Comparison of ENCODE assay signal across 11 mouse cellular contexts in genomic region chr10:57822473-57822872, GRCm38 (mm10). TPM values are rescaled to one million over a fixed set of nuclear protein-coding genes. Genes with fewer than 3 reads are reported as not detected.
DNase-seq lines count a peak whose midpoint lies in the region; ATAC-seq lines count a peak whose summit lies in the region.
"Had no signal": no experiment of that assay in that cellular context is flagged by ENCODE, and none has a peak within 500 bp of the region (broad histone marks: within the 10 kb centered on the region; RNA-seq: fewer than 3 reads in every experiment).

No protein-coding gene starts in this region.

- H3K4me2 ChIP-seq in forebrain, embryonic 15.5 days (replicated peaks), result no peak overlapping the region; the same call in 1 of the 2 replicates

- peaks cover 5% of the 10 kb centered on the region for H3K4me1 ChIP-seq in forebrain, embryonic 15.5 days

- H3K9me3 ChIP-seq in forebrain, embryonic 15.5 days, result no peaks in the 10 kb centered on the region

- no peak overlapping the region for H3K4me3 ChIP-seq in forebrain, embryonic 15.5 days
- H3K4me3 ChIP-seq: left cerebral cortex, adult 2 months had no signal

- WGBS in forebrain, embryonic 15.5 days, result 2% methylated on average over 3 of the region's 3 CpGs

- peak overlapping the region; percentile 75 for H3K27ac ChIP-seq in forebrain, embryonic 15.5 days (replicated peaks)
- H3K27ac ChIP-seq: left cerebral cortex, adult 2 months; macrophage had no signal

- DNase-seq in cerebellum, postnatal 10 days, result peak; percentile 10 to 35
- DNase-seq in cerebellum, postnatal 14 days, result no peak
- peak; percentile 60 to 65 for DNase-seq in layer of hippocampus, postnatal 36 days
- DNase-seq in right cerebral cortex, adult 2 months (ENCODE audit: low spot score in 2 of 2), result peak; percentile 35 to 37
- no peak for DNase-seq in heart, adult 9 months (ENCODE audit: low spot score in 2 of 2)
- no peak for DNase-seq in adrenal gland, adult 18-20 months (ENCODE audit: low spot score in 2 of 2)
- no peak for DNase-seq in T-cell, adult 2 months (ENCODE audit: low spot score)

- ATAC-seq in forebrain, embryonic 15.5 days (replicated peaks), result peak; percentile 93

- H3K9ac ChIP-seq in forebrain, embryonic 15.5 days (replicated peaks), result no peak overlapping the region

- no peaks in the 10 kb centered on the region for H3K27me3 ChIP-seq in forebrain, embryonic 15.5 days

- no peaks in the 10 kb centered on the region for H3K36me3 ChIP-seq in forebrain, embryonic 15.5 days

RNA-seq across cellular contexts. Expression of gene Smpdl3a, which starts 28.3 kb away (rescaled TPM):
- 13.1 and 15.9 TPM in 2 replicates for polyA plus RNA-seq in forebrain, embryonic 15.5 days (2015; fragmentation: Nextera tagmentation; extraction: Ambion mirVana)
- total RNA-seq in layer of hippocampus, postnatal 36 days (2021), result 10 to 100 TPM; 24.3 to 26.3 TPM
- total RNA-seq in adrenal gland, adult 18-20 months (2021), result 10 to 100 TPM; 38.1 to 58.5 TPM

RNA-seq across cellular contexts. Expression of gene Fabp7, which starts 37.8 kb away (rescaled TPM):
- polyA plus RNA-seq in forebrain, embryonic 15.5 days (2015; fragmentation: Nextera tagmentation; extraction: Ambion mirVana), result 1,454 and 1,621 TPM in 2 replicates
- 100 to 1,000 TPM; 113 to 122 TPM for total RNA-seq in layer of hippocampus, postnatal 36 days (2021)
- total RNA-seq in adrenal gland, adult 18-20 months (2021), result 1 to 10 TPM; 1.1 to 1.4 TPM
- polyA plus RNA-seq: testis, adult 2 months had no signal

Comparison
In these comparisons a context has a peak if more than half of its experiments do, and no peak if none do; other contexts are left out.
1. DNase-seq: peak in cerebellum, postnatal 10 days (2 of 2), layer of hippocampus, postnatal 36 days (2 of 2) and right cerebral cortex, adult 2 months (2 of 2); none in cerebellum, postnatal 14 days (0 of 2), heart, adult 9 months (0 of 2), adrenal gland, adult 18-20 months (0 of 2) and T-cell, adult 2 months (single experiment).
2. RNA of gene Fabp7, which starts 37.8 kb away (total RNA-seq): 113 to 122 TPM in layer of hippocampus, postnatal 36 days; 1.1 to 1.4 TPM in adrenal gland, adult 18-20 months; every median in the first group is over 10 times any median in the second.